Mouse (Mus musculus) left cerebral cortex, postnatal 25 days (tissue): Measurements from ENCODE around the gene Gnmt. TPM values are rescaled to one million over a fixed set of nuclear protein-coding genes. Genes with fewer than 3 reads are reported as not detected.
A peak's percentile ranks its signal among the peaks of the same experiment; 100 is the strongest.
"Not testable (repeated sequence)": the region's sequence is repeated elsewhere in the genome, so short reads cannot be mapped to it uniquely, and the experiment has no call there.

ENCODE experiments used
- DNase-seq, 2 experiments: peaks; one replicate each; pipeline ENCODE4 v3.0.0; 2022; ENCODE audit warnings: low spot score in 2 of 2, mixed read lengths in 1 of 2
- intact Hi-C: fragments of 180-260 bp; cut with DNase I; formaldehyde crosslinking; loops from one replicate; pipeline ENCODE4 v1.15.1; 2025
- total RNA-seq, 2 experiments: library from RNA; stranded (reverse); gene quantifications; 2 replicates each; pipeline ENCODE4 v1.2.3; 2021

The Gnmt gene
- under 1 TPM; 0.48 to 0.57 TPM for total RNA-seq

- no peak for DNase-seq
- intact Hi-C loops = no loop called here
Measured at GRCm38 (mm10) chr17:46728904-46729318, at the start of gene Gnmt. TSS of gene Gnmt (minus strand) at chr17:46729168.

GRCm38 (mm10) chr17:46776087-46776486 is 47.1 kb upstream of the Gnmt start:
- intact Hi-C loops = no loop called here
- DNase-seq = no peak

GRCm38 (mm10) chr17:46775070-46775469 is 46.1 kb upstream of the Gnmt start:
- DNase-seq = no peak
- intact Hi-C loops = no loop called here

GRCm38 (mm10) chr17:46774131-46774472 is 45.1 kb upstream of the Gnmt start:
- DNase-seq = no peak
- intact Hi-C loops = loop anchor here (5.0 kb wide), 1 partner anchor 37 kb away; no protein-coding TSS in a partner anchor

GRCm38 (mm10) chr17:46773278-46774130 is 44.5 kb upstream of the Gnmt start:
- peak in 1 of 2 experiments; percentile 27 for DNase-seq
- intact Hi-C loops = loop anchor here (2.0 to 5.0 kb wide), 2 partner anchors 23 to 36 kb away; no protein-coding TSS in a partner anchor

GRCm38 (mm10) chr17:46772404-46773277 is 43.7 kb upstream of the Gnmt start, which contains the start of gene 2310039H08Rik:
TSS of gene 2310039H08Rik (plus strand) at chr17:46772635.
- intact Hi-C loops = loop anchor here (2.0 to 5.0 kb wide), 2 partner anchors 22 to 35 kb away; no protein-coding TSS in a partner anchor
- DNase-seq = peak; percentile 86 to 89

- no peak for DNase-seq
- intact Hi-C loops = loop anchor here (2.0 to 5.0 kb wide), 2 partner anchors 21 to 35 kb away; no protein-coding TSS in a partner anchor
Measured at GRCm38 (mm10) chr17:46772038-46772403, 43.1 kb upstream of the Gnmt start.

- intact Hi-C loops = loop anchor here (2.0 to 5.0 kb wide), 2 partner anchors 21 to 34 kb away; no protein-coding TSS in a partner anchor
- DNase-seq = no peak
Measured at GRCm38 (mm10) chr17:46771616-46772015, 42.6 kb upstream of the Gnmt start.

GRCm38 (mm10) chr17:46771025-46771424 is 42.1 kb upstream of the Gnmt start:
- DNase-seq = no peak
- intact Hi-C loops = loop anchor here (5.0 kb wide), 1 partner anchor 34 kb away; no protein-coding TSS in a partner anchor

- DNase-seq = no peak
- intact Hi-C loops = loop anchor here (5.0 kb wide), 1 partner anchor 33 kb away; no protein-coding TSS in a partner anchor
Measured at GRCm38 (mm10) chr17:46770546-46770945, 41.6 kb upstream of the Gnmt start.

- no peak for DNase-seq
- intact Hi-C loops = no loop called here
Measured at GRCm38 (mm10) chr17:46767868-46768267, 38.9 kb upstream of the Gnmt start.

GRCm38 (mm10) chr17:46764916-46765315 is 35.9 kb upstream of the Gnmt start:
- intact Hi-C loops = not testable (repeated sequence)
- peak; percentile 48 to 89 for DNase-seq

GRCm38 (mm10) chr17:46763544-46763943 is 34.6 kb upstream of the Gnmt start, which contains the start of gene Ptcra:
TSS of gene Ptcra (minus strand) at chr17:46763712.
- intact Hi-C loops = no loop called here
- DNase-seq = no peak

- intact Hi-C loops = no loop called here
- DNase-seq = peak in 1 of 2 experiments; percentile 77
Measured at GRCm38 (mm10) chr17:46758753-46759152, 29.8 kb upstream of the Gnmt start.

- intact Hi-C loops = loop anchor here (2.0 kb wide), 1 partner anchor 21 kb away; the partner anchor contains the start of gene 2310039H08Rik
Measured at GRCm38 (mm10) chr17:46751794-46752556, 23.0 kb upstream of the Gnmt start, which contains the start of gene Cnpy3. TSS of gene Cnpy3 (minus strand) at chr17:46752214.

GRCm38 (mm10) chr17:46751056-46751793 is 22.3 kb upstream of the Gnmt start:
- intact Hi-C loops = loop anchor here (2.0 kb wide), 1 partner anchor 22 kb away; the partner anchor contains the start of gene 2310039H08Rik
- DNase-seq = peak in 1 of 2 experiments; percentile 73

More at GRCm38 (mm10) chr17:46751794-46752556, 23.0 kb upstream of the Gnmt start, which contains the start of gene Cnpy3:
- peak; percentile 98 to 99 for DNase-seq

- intact Hi-C loops = loop anchor here (2.0 kb wide), 1 partner anchor 22 kb away; the partner anchor contains the start of gene 2310039H08Rik
- no peak for DNase-seq
Measured at GRCm38 (mm10) chr17:46750580-46750979, 21.6 kb upstream of the Gnmt start.

- no peak for DNase-seq
- intact Hi-C loops = no loop called here
Measured at GRCm38 (mm10) chr17:46749282-46749681, 20.3 kb upstream of the Gnmt start.
